Mouse (Mus musculus) megakaryocyte progenitor cell, adult 5-6 weeks (primary cell): ENCODE results near the gene Hcn3. TPM values are rescaled to one million over a fixed set of nuclear protein-coding genes. Genes with fewer than 3 reads are reported as not detected.

Experiments used
- ATAC-seq: replicated peaks from 2 replicates; pipeline ENCODE4 v1.8.0; 2016; ENCODE audit warnings: mild to moderate bottlenecking, moderate TSS enrichment, inconsistent platforms; ENCODE audit not compliant: poor library complexity
- total RNA-seq, 2 experiments: library from RNA; stranded (forward) in 1 of 2; stranded (reverse) in 1 of 2; fragments of 157-497, 149-512 nt in 1 of 2; fragments of 200-1000 nt in 1 of 2; gene quantifications; 2 replicates each; pipeline versions ENCODE4 v1.2.3 to v1.2.4; 2015 to 2017

The Hcn3 gene
- total RNA-seq, 2 experiments from 2014 or later: 0.42 to 0.67 TPM

- ATAC-seq: peak; percentile 97
These were observed 58.0 kb downstream of the Hcn3 start, which contains the start of gene Fdps for GRCm38 (mm10) chr3:89101812-89102494. Gene Fdps (minus strand): TSS chr3:89101959.

DNA sequence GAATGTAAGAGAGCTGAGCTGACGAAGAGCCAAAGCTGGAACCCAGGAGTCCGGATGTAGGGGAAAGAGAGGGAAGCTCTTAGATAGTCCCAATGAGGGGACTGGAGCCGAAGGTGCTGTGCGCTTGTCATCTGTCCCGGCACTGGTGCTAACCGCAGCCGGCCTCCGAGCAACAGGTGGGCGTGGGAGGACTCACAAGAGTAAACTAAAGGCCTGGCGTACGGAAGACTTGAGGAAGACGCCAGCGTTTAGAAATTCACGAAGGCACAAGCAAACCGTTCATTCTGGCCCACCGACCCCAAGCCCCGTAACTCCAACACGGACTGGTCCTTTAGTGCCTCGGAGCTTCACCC lies 58.6 kb downstream of the Hcn3 start:
- ATAC-seq: peak; percentile 18

- ATAC-seq: no peak
These were observed 59.2 kb downstream of the Hcn3 start, which contains the start of gene Gm43738 for GRCm38 (mm10) chr3:89100811-89101210. Gene Gm43738 (minus strand): TSS chr3:89101099.

Other genes starting within 250 kb of the Hcn3 start
- gene Msto1, start 246.2 kb downstream of the Hcn3 start, total RNA-seq (2015): 14.1 and 14.5 TPM in 2 replicates
- gene Msto1, start 246.2 kb downstream of the Hcn3 start, total RNA-seq (2017): 27.6 and 31.0 TPM in 2 replicates
- gene Ash1l, start 209.6 kb downstream of the Hcn3 start, total RNA-seq (2015): 29.1 and 39.3 TPM in 2 replicates
- gene Ash1l, start 209.6 kb downstream of the Hcn3 start, total RNA-seq (2017): 16.8 and 20.8 TPM in 2 replicates
- 109 and 126 TPM in 2 replicates for gene Dap3, start 209.0 kb downstream of the Hcn3 start, total RNA-seq (2015)
- 62.3 and 87.2 TPM in 2 replicates for gene Dap3, start 209.0 kb downstream of the Hcn3 start, total RNA-seq (2017)
- gene Rusc1, start 66.9 kb downstream of the Hcn3 start, total RNA-seq (2015): 21.6 and 23.4 TPM in 2 replicates
- gene Rusc1, start 66.9 kb downstream of the Hcn3 start, total RNA-seq (2017): 16.4 and 18.2 TPM in 2 replicates
- gene Gm43738, start 59.1 kb downstream of the Hcn3 start, total RNA-seq (2015): not detected in 2 replicates
- gene Gm43738, start 59.1 kb downstream of the Hcn3 start, total RNA-seq (2017): not detected in 2 replicates
- 99.4 and 118 TPM in 2 replicates for gene Fdps, start 58.2 kb downstream of the Hcn3 start, total RNA-seq (2015)
- gene Fdps, start 58.2 kb downstream of the Hcn3 start, total RNA-seq (2017): 238 and 251 TPM in 2 replicates
- 8.0 and 12.1 TPM in 2 replicates for gene Pklr, start 24.1 kb downstream of the Hcn3 start, total RNA-seq (2015)
- 9.6 and 16.7 TPM in 2 replicates for gene Pklr, start 24.1 kb downstream of the Hcn3 start, total RNA-seq (2017)
- gene Clk2, start 4.6 kb upstream of the Hcn3 start, total RNA-seq (2015): 51.1 and 53.8 TPM in 2 replicates
- gene Clk2, start 4.6 kb upstream of the Hcn3 start, total RNA-seq (2017): 69.3 and 75.9 TPM in 2 replicates
- 92.5 and 93.9 TPM in 2 replicates for gene Scamp3, start 17.3 kb upstream of the Hcn3 start, total RNA-seq (2015)
- gene Scamp3, start 17.3 kb upstream of the Hcn3 start, total RNA-seq (2017): 33.4 and 37.2 TPM in 2 replicates
- 14.3 and 18.0 TPM in 2 replicates for gene Fam189b, start 22.9 kb upstream of the Hcn3 start, total RNA-seq (2015)
- 2.3 and 5.2 TPM in 2 replicates for gene Fam189b, start 22.9 kb upstream of the Hcn3 start, total RNA-seq (2017)
- 52.8 and 60.0 TPM in 2 replicates for gene Gba, start 42.7 kb upstream of the Hcn3 start, total RNA-seq (2015)
- 51.4 and 55.8 TPM in 2 replicates for gene Gba, start 42.7 kb upstream of the Hcn3 start, total RNA-seq (2017)
- gene Thbs3, start 55.0 kb upstream of the Hcn3 start, total RNA-seq (2015): not detected in 2 replicates
- gene Thbs3, start 55.0 kb upstream of the Hcn3 start, total RNA-seq (2017): 0.42 TPM in 1 of 2 replicates, not detected in the other
- 70.4 and 95.6 TPM in 2 replicates for gene Mtx1, start 66.9 kb upstream of the Hcn3 start, total RNA-seq (2015)
- 66.1 and 95.2 TPM in 2 replicates for gene Mtx1, start 66.9 kb upstream of the Hcn3 start, total RNA-seq (2017)
- 0.44 TPM in 1 of 2 replicates, not detected in the other for gene Muc1, start 68.9 kb upstream of the Hcn3 start, total RNA-seq (2015)
- not detected in 2 replicates for gene Muc1, start 68.9 kb upstream of the Hcn3 start, total RNA-seq (2017)
- 284 and 290 TPM in 2 replicates for gene Krtcap2, start 85.8 kb upstream of the Hcn3 start, total RNA-seq (2015)
- 294 and 304 TPM in 2 replicates for gene Krtcap2, start 85.8 kb upstream of the Hcn3 start, total RNA-seq (2017)
- 1.2 and 1.5 TPM in 2 replicates for gene Trim46, start 86.1 kb upstream of the Hcn3 start, total RNA-seq (2015)
- 0.12 and 0.91 TPM in 2 replicates for gene Trim46, start 86.1 kb upstream of the Hcn3 start, total RNA-seq (2017)
- 84.4 and 101 TPM in 2 replicates for gene Dpm3, start 99.2 kb upstream of the Hcn3 start, total RNA-seq (2015)
- 80.4 and 135 TPM in 2 replicates for gene Dpm3, start 99.2 kb upstream of the Hcn3 start, total RNA-seq (2017)
- gene Slc50a1, start 110.4 kb upstream of the Hcn3 start, total RNA-seq (2015): 70.1 and 72.0 TPM in 2 replicates
- 49.4 and 65.0 TPM in 2 replicates for gene Slc50a1, start 110.4 kb upstream of the Hcn3 start, total RNA-seq (2017)
- gene Efna1, start 120.9 kb upstream of the Hcn3 start, total RNA-seq (2015): 0.62 TPM in 1 of 2 replicates, not detected in the other
- gene Efna1, start 120.9 kb upstream of the Hcn3 start, total RNA-seq (2017): 0.17 TPM in 1 of 2 replicates, not detected in the other
- not detected in 2 replicates for gene Efna3, start 162.8 kb upstream of the Hcn3 start, total RNA-seq (2015)
- not detected in 2 replicates for gene Efna3, start 162.8 kb upstream of the Hcn3 start, total RNA-seq (2017)
- gene Efna4, start 177.8 kb upstream of the Hcn3 start, total RNA-seq (2015): 0.17 and 0.64 TPM in 2 replicates
- gene Efna4, start 177.8 kb upstream of the Hcn3 start, total RNA-seq (2017): 0.27 TPM in 1 of 2 replicates, not detected in the other
- gene Adam15, start 189.8 kb upstream of the Hcn3 start, total RNA-seq (2015): 35.8 and 53.0 TPM in 2 replicates
- 38.7 and 49.8 TPM in 2 replicates for gene Adam15, start 189.8 kb upstream of the Hcn3 start, total RNA-seq (2017)
- not detected in 2 replicates for gene Dcst2, start 201.8 kb upstream of the Hcn3 start, total RNA-seq (2015)
- gene Dcst2, start 201.8 kb upstream of the Hcn3 start, total RNA-seq (2017): not detected in 2 replicates
- not detected in 2 replicates for gene Dcst1, start 205.1 kb upstream of the Hcn3 start, total RNA-seq (2015)
- not detected in 2 replicates for gene Dcst1, start 205.1 kb upstream of the Hcn3 start, total RNA-seq (2017)
- gene Zbtb7b, start 234.6 kb upstream of the Hcn3 start, total RNA-seq (2015): 3.8 and 5.7 TPM in 2 replicates
- 9.1 and 17.4 TPM in 2 replicates for gene Zbtb7b, start 234.6 kb upstream of the Hcn3 start, total RNA-seq (2017)
- 1.5 and 2.7 TPM in 2 replicates for gene Lenep, start 242.6 kb upstream of the Hcn3 start, total RNA-seq (2015)
- gene Lenep, start 242.6 kb upstream of the Hcn3 start, total RNA-seq (2017): 0.21 and 2.6 TPM in 2 replicates